Mouse (Mus musculus): ENCODE results near the gene Sec14l2. TPM values are rescaled to one million over a fixed set of nuclear protein-coding genes. Genes with fewer than 3 reads are reported as not detected.

Sec14l2 gene
- total RNA-seq, 2 experiments from 2014 or later, result 1.2 TPM

DNA sequence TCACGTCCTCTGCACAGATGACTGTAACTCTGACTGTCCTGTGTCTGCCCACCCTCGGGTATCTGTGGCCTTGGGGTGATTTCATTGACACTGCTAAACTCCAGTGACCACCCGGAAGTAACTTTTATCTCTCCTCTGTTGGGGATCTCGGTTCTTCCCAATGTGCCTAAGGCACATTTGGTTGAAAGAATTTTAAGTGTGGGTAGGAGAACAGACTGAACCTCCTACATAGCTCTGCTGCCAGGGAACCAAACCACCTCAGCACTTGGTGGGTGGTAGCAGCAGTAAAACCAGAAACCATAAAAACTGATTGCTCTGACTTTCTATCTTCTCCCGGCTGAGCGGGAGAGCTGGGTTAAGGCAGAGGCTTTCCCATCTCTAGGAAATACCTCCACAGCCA, 17.8 kb downstream of the Sec14l2 start:
- intact Hi-C loops (cut with DNase I), result no loop called here
- no peak for DNase-seq

DNA sequence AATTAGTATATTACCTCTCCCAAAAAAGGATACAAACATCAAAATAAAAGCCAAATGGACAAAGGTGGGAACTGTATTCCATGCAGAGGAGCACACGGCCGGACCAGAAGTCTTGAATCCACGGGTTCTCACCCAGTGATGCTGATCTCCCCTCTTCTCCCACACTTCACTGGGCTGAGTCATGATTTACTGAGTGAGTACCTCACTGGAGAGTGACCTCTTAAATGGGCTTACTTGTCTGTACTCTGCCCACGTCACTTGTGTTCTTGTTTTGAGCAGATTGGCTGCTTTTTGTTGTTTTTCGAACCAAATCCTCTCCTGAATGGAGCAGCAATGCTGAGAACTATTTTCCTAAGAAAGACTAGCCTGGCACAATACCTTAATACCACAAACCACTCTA, 18.2 kb downstream of the Sec14l2 start:
- intact Hi-C loops (cut with DNase I), result no loop called here
- DNase-seq, result no peak

DNA sequence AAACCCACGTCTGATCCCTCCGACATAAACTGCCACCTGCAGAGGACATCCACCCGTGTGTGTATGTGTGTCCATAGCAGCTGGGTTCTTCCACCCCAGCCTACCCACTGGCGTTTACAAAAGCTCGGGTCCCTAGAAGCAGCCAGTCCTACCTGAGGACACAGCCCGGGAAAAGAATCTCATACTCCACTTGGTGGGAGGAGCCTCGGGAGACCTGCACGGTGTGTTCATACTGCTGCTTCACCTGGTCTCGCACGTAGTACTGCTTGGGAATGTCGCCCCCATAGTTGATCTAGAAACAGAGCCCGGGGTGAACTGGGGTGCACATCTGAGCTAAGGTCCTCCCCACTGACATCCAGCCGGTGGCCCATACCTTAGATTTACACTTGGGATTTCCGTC, 19.7 kb downstream of the Sec14l2 start:
- intact Hi-C loops (cut with DNase I), result no loop called here

GRCm38 (mm10) chr11:4101851-4102250, 21.4 kb downstream of the Sec14l2 start:
- DNase-seq, result no peak
- intact Hi-C loops (cut with DNase I), result no loop called here

More for the DNA sequence above, 19.7 kb downstream of the Sec14l2 start:
- DNase-seq, result no peak

DNA sequence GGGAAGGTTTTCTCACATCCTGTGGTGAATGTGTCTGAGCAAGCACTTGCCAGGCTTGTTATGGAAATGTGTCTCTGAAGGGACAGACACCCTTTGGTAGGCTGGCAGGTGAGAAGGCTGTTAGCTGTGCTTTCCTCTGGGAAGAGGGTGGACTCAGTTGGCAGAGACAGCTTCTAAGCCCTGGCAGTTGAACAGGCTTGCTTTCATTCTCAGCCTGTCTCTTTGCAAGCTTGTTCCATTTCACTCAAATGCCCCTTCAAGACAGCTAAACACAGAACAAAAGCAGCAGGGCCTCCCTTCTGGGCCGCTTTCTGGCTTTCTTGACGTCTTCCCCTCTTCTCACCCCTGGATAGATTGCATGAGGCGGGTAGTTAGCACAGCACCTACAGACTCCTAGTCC, 23.8 kb downstream of the Sec14l2 start:
- intact Hi-C loops (cut with DNase I), result no loop called here

DNA sequence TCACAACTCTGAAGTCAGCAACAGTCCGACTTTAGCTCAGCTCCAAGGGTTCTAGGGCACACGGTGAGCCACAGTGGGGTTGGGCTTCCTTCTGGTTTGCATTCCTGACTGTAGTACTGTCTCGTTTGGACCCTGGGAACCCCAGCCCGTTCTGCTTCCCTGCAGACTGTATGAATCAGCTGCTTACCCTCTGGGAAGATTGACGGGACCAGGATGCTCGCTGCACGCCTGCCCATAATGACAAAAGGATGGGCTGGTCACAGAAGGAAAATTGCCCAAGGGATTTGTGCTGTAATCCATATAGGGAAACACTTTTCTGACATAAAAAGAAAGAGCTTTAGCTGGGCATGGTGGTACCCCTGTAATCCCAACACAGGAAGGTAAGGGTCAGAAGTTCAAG, 24.4 kb downstream of the Sec14l2 start:
- DNase-seq, result no peak
- intact Hi-C loops (cut with DNase I), result no loop called here

More for the DNA sequence above, 23.8 kb downstream of the Sec14l2 start:
- DNase-seq, result no peak

DNA sequence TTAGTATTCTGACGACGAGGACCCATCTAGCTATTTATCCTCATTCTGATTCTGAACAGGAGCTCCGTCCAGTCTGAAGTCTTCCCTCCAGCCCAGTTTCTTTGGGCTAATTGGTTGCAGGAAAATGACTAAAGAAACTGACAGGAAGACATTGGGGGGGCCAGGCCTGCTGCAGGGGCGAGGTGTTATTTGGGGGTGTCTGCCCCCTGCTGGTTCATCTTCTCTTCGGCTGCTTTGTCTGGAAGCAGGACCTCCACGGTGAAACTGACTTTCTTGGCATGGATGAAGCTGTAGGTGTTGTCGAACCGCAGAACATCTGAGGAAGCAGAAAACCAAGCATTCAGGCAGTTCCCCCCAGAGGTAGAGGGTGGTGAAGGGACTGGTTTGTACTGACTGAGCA, 25.1 kb downstream of the Sec14l2 start:
- intact Hi-C loops (cut with DNase I), result no loop called here
- DNase-seq, result no peak

GRCm38 (mm10) chr11:4097091-4097621, 26.1 kb downstream of the Sec14l2 start:
- DNase-seq, result peak in 1 of 2 experiments; percentile 19
- intact Hi-C loops (cut with DNase I), result no loop called here

- intact Hi-C loops (cut with DNase I), result no loop called here
- peak; percentile 97 to 98 for DNase-seq
Measured at GRCm38 (mm10) chr11:4096054-4096984, 26.9 kb downstream of the Sec14l2 start.

- DNase-seq, result peak; percentile 58 to 70
- intact Hi-C loops (cut with DNase I), result loop anchor here (2.0 kb wide), 1 partner anchor 29 kb away; no protein-coding TSS in a partner anchor
Measured at GRCm38 (mm10) chr11:4095171-4096053, 27.8 kb downstream of the Sec14l2 start, which contains the start of gene Mtfp1. Gene Mtfp1 (minus strand): TSS chr11:4095445.

- peak; percentile 66 to 78 for DNase-seq
- intact Hi-C loops (cut with DNase I), result loop anchor here (2.0 kb wide), 1 partner anchor 30 kb away; no protein-coding TSS in a partner anchor
Measured at GRCm38 (mm10) chr11:4094378-4095170, 28.6 kb downstream of the Sec14l2 start.

DNA sequence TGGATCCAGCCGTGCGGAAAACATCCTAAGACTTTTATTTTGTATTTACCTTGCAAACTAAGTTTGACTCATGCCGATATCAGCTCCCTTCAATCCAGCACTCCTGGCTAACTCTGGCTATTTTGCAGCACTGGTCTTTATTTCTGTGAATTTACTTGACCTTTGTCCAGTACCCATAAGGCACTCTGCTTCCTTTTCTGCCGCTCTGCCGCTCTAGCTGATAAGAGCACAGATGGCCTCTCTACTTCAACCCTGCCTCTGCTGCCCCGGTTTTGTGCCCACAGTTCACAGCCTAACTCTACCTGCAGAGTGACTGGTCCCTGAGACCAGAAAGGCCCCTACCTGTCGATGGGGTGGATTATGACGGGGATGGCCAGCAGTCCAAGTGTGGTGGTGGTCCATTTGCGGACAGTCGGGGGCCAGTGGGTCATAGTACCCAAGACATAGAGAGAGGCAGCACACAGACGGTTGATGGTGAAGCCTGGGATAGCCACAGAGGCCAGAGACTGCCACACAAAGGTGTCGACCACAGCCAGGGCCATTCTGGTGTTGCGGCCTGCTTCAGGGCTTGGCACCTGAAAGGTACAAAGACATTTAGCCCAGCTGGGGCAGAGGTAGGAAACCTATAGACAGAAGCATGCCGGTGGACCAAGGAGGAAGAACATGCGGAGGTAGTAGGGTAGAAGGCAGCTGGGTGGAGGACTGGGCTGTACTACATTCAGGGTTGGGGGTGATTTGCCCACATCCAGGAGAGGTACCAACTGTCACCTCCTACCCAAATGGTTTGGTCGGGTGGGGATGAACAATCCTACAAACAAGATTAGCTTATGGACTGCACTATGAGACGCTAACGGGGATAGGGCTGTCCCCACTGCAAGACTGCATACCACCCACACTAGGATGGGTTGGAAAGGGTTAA, 29.5 kb downstream of the Sec14l2 start:
- intact Hi-C loops (cut with DNase I), result loop anchor here (2.0 kb wide), 1 partner anchor 31 kb away; no protein-coding TSS in a partner anchor
- DNase-seq, result no peak

DNA sequence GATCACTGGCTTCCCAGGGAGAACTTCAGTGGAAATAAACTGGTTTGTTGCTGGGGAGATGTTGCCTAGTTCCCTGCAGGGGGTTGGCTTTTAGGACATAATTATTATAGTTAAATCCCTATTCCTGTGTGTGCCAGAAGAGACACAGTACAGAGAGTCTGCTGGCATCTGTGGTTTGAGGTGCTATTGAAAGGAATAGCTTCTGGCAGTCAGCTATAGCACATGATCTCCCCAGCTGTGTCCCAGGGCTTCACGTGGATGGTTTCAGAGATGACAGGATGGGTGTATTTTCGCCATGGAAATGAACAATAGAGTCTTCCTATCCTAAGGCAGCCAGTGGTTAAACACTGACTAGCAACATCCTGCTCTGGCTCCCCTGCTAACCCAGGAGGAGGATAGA, 35.9 kb downstream of the Sec14l2 start:
- DNase-seq, result no peak
- intact Hi-C loops (cut with DNase I), result no loop called here

GRCm38 (mm10) chr11:4086246-4086645, 37.0 kb downstream of the Sec14l2 start:
- DNase-seq, result no peak

DNA sequence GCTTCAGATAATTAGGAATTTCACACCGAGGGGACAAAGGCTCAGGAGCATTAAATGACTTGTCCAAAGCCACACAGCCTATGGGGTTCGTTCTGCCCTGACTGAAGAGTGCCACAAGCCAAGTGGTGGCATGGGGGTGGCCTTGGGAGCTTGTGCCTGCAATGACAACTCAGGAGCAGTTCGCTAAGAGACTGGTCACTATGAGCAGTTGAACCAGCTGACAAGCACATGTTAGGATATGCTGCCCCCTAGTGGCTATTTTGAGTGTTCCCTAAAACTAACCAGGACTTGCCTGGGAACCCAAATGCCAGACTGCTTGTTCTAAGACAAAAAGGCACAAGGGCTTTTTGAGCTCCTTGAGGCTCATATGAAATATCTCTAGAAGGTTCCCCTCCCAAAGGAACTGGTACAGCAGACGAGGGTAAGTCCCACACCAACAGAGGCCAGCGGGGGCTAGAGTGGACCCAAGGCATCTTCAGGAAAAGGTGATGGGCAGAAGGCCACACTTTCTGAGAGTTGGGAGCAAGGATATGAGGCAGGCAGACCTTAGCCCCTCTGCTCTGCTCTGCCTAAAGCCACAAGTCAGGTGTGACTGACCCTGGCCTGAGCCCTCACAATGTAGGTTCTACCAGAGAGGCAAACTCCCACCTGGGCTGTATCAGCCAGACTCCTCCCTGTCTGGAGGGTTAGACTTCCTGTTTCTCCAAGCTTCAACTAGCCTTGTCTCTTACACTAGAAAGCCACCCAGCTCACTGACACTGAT, 39.7 kb downstream of the Sec14l2 start:
- peak; percentile 35 to 74 for DNase-seq
- intact Hi-C loops (cut with DNase I), result loop anchor here (1.0 to 2.0 kb wide), 2 partner anchors 14 to 31 kb away; no protein-coding TSS in a partner anchor

More at GRCm38 (mm10) chr11:4086246-4086645, 37.0 kb downstream of the Sec14l2 start:
- intact Hi-C loops (cut with DNase I), result no loop called here

DNA sequence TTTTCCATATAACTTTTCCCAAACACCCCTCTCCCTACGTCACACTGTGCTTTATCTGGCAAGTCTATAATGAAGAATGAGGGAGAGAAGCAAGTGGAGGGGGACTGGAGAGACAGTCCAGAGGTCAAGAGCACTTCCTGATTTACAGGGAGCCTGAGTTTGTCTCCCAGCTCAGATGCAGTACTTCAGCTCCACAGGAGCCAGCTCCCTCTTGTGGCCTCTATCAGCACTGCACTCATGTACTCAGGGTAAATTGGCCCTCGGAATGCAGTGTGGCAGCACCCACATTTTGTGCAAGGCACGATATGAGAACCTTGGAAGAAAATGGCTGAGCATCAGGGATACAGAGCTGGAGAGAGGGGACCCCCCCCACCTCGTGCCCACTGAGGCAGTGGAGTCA, 43.0 kb downstream of the Sec14l2 start:
- intact Hi-C loops (cut with DNase I), result loop anchor here (2.0 kb wide), 1 partner anchor 79 kb away; no protein-coding TSS in a partner anchor
- peak; percentile 42 to 64 for DNase-seq

DNA sequence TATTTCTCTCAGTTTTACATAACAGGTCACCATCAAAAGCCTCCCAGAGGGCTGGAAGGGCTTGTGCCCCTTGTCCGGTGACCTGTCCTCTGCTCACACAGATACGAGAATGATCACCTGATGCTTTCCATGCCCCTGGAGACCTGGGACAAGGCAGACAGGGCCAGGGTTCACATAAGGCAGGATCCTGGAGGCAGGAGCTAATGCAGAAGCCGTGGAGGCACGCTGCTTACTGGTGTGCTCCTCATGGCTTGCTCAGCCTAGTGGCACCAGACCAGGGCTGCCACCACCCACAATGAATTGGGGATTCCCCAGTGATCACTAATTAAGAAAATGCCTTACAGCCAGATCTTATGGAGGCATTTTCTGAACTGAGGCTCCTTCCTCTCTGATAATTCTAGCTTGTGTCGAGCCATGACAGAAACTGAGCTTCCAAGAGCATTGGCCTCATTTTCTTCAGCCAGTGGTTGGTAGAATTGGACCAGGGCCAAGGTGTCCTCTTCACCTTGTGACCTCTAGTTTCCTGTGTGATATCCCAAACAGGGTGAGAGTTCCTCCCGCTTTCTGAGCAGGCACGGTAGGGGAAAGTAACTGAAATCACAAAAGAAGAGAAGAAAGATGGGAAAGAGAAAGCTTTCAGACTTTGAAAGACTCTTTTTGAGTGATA, 44.8 kb downstream of the Sec14l2 start:
- intact Hi-C loops (cut with DNase I), result no loop called here
- no peak for DNase-seq
